Mouse (Mus musculus) lung, adult 2 months (tissue): ENCODE data around the gene Prm1. TPM values are rescaled to one million over a fixed set of nuclear protein-coding genes. Genes with fewer than 3 reads are reported as not detected.

Experiments used
- DNase-seq: peaks from one replicate; pipeline ENCODE4 v3.0.0; 2022
- H3K4me1 ChIP-seq: fragments of 200-500 bp; 2 replicates; pipeline ENCODE4 v1.6.1; 2011; ENCODE audit warnings: low read length; ENCODE audit not compliant: control insufficient read depth, insufficient read depth
- H3K4me3 ChIP-seq: fragments of 200-500 bp; replicated peaks from 2 replicates; pipeline ENCODE3; 2011; ENCODE audit warnings: low read depth, mild to moderate bottlenecking, control low read depth, low read length; ENCODE audit errors: extremely low read depth
- CTCF ChIP-seq: fragments of 200-500 bp; IDR thresholded peaks from 2 replicates; pipeline ENCODE4 v1.5.1; 2011; ENCODE audit warnings: mild to moderate bottlenecking, low read length, control low read depth; ENCODE audit not compliant: insufficient read depth
- POLR2A ChIP-seq: fragments of 200-500 bp; IDR thresholded peaks from 2 replicates; pipeline ENCODE4 v1.6.1; 2011; ENCODE audit warnings: low read depth, mild to moderate bottlenecking, control low read depth, low read length, borderline replicate concordance; ENCODE audit errors: extremely low read depth
- WGBS: fragments of 180-500 bp; shearing (Covaris S2); methylation state at CpG from one replicate; pipeline ENCODE4 v1.1.7; 2018; 5-methylcytosine and 5-hydroxymethylcytosine counted together
- polyA plus RNA-seq: library from polyadenylated mRNA; depleted of rRNA; stranded (reverse); fragments of >200 nt; gene quantifications from 2 replicates; pipeline ENCODE4 v1.2.3, GENCODE M21; 2012

Prm1 gene
- polyA plus RNA-seq, 1 experiment = 0.36 TPM

- no peak overlapping the region for H3K4me3 ChIP-seq
- TF ChIP-seq CTCF (no peak), POLR2A (no peak)
- WGBS = 88% methylated on average over 13 of the region's 14 CpGs
- no peak for DNase-seq
- peaks cover 18% of the 10 kb centered on the region for H3K4me1 ChIP-seq
Observed at GRCm38 (mm10) chr16:10840018-10840417, 34.4 kb upstream of the Prm1 start.

- no peak for DNase-seq
- Histone ChIP-seq H3K4me1 (peaks cover 14% of the 10 kb centered on the region), H3K4me3 (no peak overlapping the region)
- 23% methylated on average over 10 of the region's 10 CpGs for WGBS
- TF ChIP-seq CTCF (no peak), POLR2A (no peak)
Observed at GRCm38 (mm10) chr16:10838487-10839245, 33.0 kb upstream of the Prm1 start.

- no peak overlapping the region for H3K4me3 ChIP-seq
- 73% methylated on average over 1 of the region's 1 CpGs for WGBS
- peaks cover 10% of the 10 kb centered on the region for H3K4me1 ChIP-seq
- TF ChIP-seq CTCF = no peak
- no peak for TF ChIP-seq POLR2A
- no peak for DNase-seq
Observed at GRCm38 (mm10) chr16:10837903-10838302, 32.3 kb upstream of the Prm1 start.

- no peak for DNase-seq
- TF ChIP-seq POLR2A (no peak), CTCF (no peak)
- 91% methylated on average over 3 of the region's 3 CpGs for WGBS
- H3K4me3 ChIP-seq = no peak overlapping the region
- peaks cover 10% of the 10 kb centered on the region for H3K4me1 ChIP-seq
Observed at GRCm38 (mm10) chr16:10837250-10837649, 31.6 kb upstream of the Prm1 start.

GRCm38 (mm10) chr16:10836388-10836787 lies 30.7 kb upstream of the Prm1 start:
- no peak for TF ChIP-seq POLR2A
- TF ChIP-seq CTCF = no peak
- 97% methylated on average over 3 of the region's 3 CpGs for WGBS
- Histone ChIP-seq H3K4me3 (no peak overlapping the region), H3K4me1 (peaks cover 10% of the 10 kb centered on the region)
- no peak for DNase-seq

- WGBS = 1% methylated on average over 69 of the region's 69 CpGs
- TF ChIP-seq CTCF (no peak), POLR2A (no peak)
- Histone ChIP-seq H3K4me1 (peaks cover 10% of the 10 kb centered on the region), H3K4me3 (peak within 1 kb of the TSS; percentile 55)
- peak; percentile 85 for DNase-seq
Observed at GRCm38 (mm10) chr16:10834911-10835587, 29.4 kb upstream of the Prm1 start, which contains the start of gene Rmi2. Gene Rmi2, plus strand, starts transcription at chr16:10835059.

GRCm38 (mm10) chr16:10834542-10834910 lies 28.9 kb upstream of the Prm1 start:
- H3K4me3 ChIP-seq = no peak overlapping the region
- no peak for DNase-seq
- TF ChIP-seq POLR2A = no peak
- TF ChIP-seq CTCF = no peak
- peaks cover 10% of the 10 kb centered on the region for H3K4me1 ChIP-seq
- 2% methylated on average over 12 of the region's 12 CpGs for WGBS

- Histone ChIP-seq H3K4me1 (no peaks in the 10 kb centered on the region), H3K4me3 (no peak overlapping the region)
- WGBS = 80% methylated on average over 4 of the region's 4 CpGs
- no peak for TF ChIP-seq POLR2A
- no peak for DNase-seq
Observed at GRCm38 (mm10) chr16:10828461-10828805, 22.8 kb upstream of the Prm1 start.

- no peak for DNase-seq
- TF ChIP-seq CTCF = no peak
- TF ChIP-seq POLR2A = no peak
- Histone ChIP-seq H3K4me3 (no peak overlapping the region), H3K4me1 (no peaks in the 10 kb centered on the region)
- 80% methylated on average over 7 of the region's 7 CpGs for WGBS
Observed at GRCm38 (mm10) chr16:10827766-10828460, 22.3 kb upstream of the Prm1 start.

GRCm38 (mm10) chr16:10827269-10827668 lies 21.6 kb upstream of the Prm1 start:
- 88% methylated on average over 9 of the region's 9 CpGs for WGBS
- TF ChIP-seq CTCF = no peak
- TF ChIP-seq POLR2A = no peak
- no peak for DNase-seq
- H3K4me3 ChIP-seq = no peak overlapping the region
- no peaks in the 10 kb centered on the region for H3K4me1 ChIP-seq
